Comparison of ENCODE assay signal across 8 mouse cellular contexts in genomic region chr1:156041451-156042241, GRCm38 (mm10). TPM values are rescaled to one million over a fixed set of nuclear protein-coding genes. Genes with fewer than 3 reads are reported as not detected.
DNase-seq lines count a peak whose midpoint lies in the region; ATAC-seq and TF ChIP-seq lines count a peak whose summit lies in the region.

No protein-coding gene starts in this region.

- ATAC-seq in heart, embryonic 11.5 days (replicated peaks; ENCODE audit: insufficient number of reproducible peaks, low FRiP score, low TSS enrichment), result no peak
- no peak for ATAC-seq in midbrain, embryonic 11.5 days (ENCODE audit: low FRiP score)

- peaks cover 2% of the 10 kb centered on the region; the same call in 1 of the 2 replicates for H3K36me3 ChIP-seq in heart, embryonic 11.5 days (ENCODE audit: control insufficient read depth, insufficient read depth, low read length)
- H3K36me3 ChIP-seq in ES-E14 (ENCODE audit: control insufficient read depth, insufficient read depth, low read length, poor library complexity, severe bottlenecking), result peaks cover 12% of the 10 kb centered on the region
- H3K36me3 ChIP-seq in hindbrain, embryonic 10.5 days, result peaks cover 32% of the 10 kb centered on the region
- H3K36me3 ChIP-seq in midbrain, embryonic 11.5 days (ENCODE audit: control insufficient read depth, insufficient read depth, low read length), result peaks cover 4% of the 10 kb centered on the region; the same call in 1 of the 2 replicates

- WGBS in heart, embryonic 11.5 days (ENCODE audit: insufficient replicate concordance), result 25% methylated on average over 7 of the region's 7 CpGs
- 49% methylated on average over 7 of the region's 7 CpGs for WGBS in hindbrain, embryonic 10.5 days
- WGBS in midbrain, embryonic 11.5 days, result 52% methylated on average over 7 of the region's 7 CpGs

- intact Hi-C loops in heart, postnatal 10 days (cut with DNase I), result loop anchor here (2.0 to 5.0 kb wide), 3 partner anchors 43 to 199 kb away; no protein-coding TSS in a partner anchor

- peak overlapping the region; percentile 80 for H3K4me2 ChIP-seq in heart, embryonic 11.5 days
- peak overlapping the region; percentile 52 for H3K4me2 ChIP-seq in midbrain, embryonic 11.5 days

- no peak overlapping the region for H3K27ac ChIP-seq in heart, embryonic 11.5 days (ENCODE audit: low read depth, low read length)
- H3K27ac ChIP-seq in ES-E14 (ENCODE audit: insufficient read depth, low read depth, low read length, poor library complexity, severe bottlenecking), result no peak overlapping the region; the same call in 1 of the 2 replicates
- H3K27ac ChIP-seq in hindbrain, embryonic 10.5 days, result peak overlapping the region; percentile 85; the same call in 1 of the 2 replicates
- H3K27ac ChIP-seq in midbrain, embryonic 11.5 days (ENCODE audit: low read depth, low read length), result no peak overlapping the region

- H3K9ac ChIP-seq in heart, embryonic 11.5 days (ENCODE audit: low read depth, low read length), result peak overlapping the region; percentile 66
- peak overlapping the region; percentile 63; the same call in 1 of the 2 replicates for H3K9ac ChIP-seq in ES-E14 (ENCODE audit: insufficient read depth, low read depth, low read length, poor library complexity, severe bottlenecking)
- no peak overlapping the region for H3K9ac ChIP-seq in midbrain, embryonic 11.5 days (ENCODE audit: low read length)

- peak overlapping the region; percentile 58 for H3K4me3 ChIP-seq in heart, embryonic 11.5 days (ENCODE audit: low read depth, low read length)
- H3K4me3 ChIP-seq in ES-E14 (ENCODE audit: insufficient read depth in 1 of 2, low read depth in 1 of 2, low read length in 2 of 2, poor library complexity in 1 of 2, severe bottlenecking in 1 of 2), result peak overlapping the region; percentile 72 to 76
- peak overlapping the region; percentile 65 for H3K4me3 ChIP-seq in hindbrain, embryonic 10.5 days
- H3K4me3 ChIP-seq in midbrain, embryonic 11.5 days (ENCODE audit: low read depth, low read length), result peak overlapping the region; percentile 28

- in situ Hi-C loops in ES-E14 (cut with MboI; ENCODE audit: low sequenced_read_pairs in 2 of 2, unreplicated experiment in 2 of 2), result no loop called here

- H3K9me3 ChIP-seq in heart, embryonic 11.5 days (replicated peaks; ENCODE audit: control insufficient read depth, low read length), result no peaks in the 10 kb centered on the region
- H3K9me3 ChIP-seq in ES-E14 (ENCODE audit: control insufficient read depth, insufficient read depth, low read depth, low read length), result no peaks in the 10 kb centered on the region
- H3K9me3 ChIP-seq in hindbrain, embryonic 10.5 days, result no peaks in the 10 kb centered on the region
- H3K9me3 ChIP-seq in midbrain, embryonic 11.5 days (ENCODE audit: control insufficient read depth, low read length), result no peaks in the 10 kb centered on the region

- H3K4me1 ChIP-seq in heart, embryonic 11.5 days (ENCODE audit: control insufficient read depth, insufficient read depth, low read length), result peaks cover 12% of the 10 kb centered on the region
- no peaks in the 10 kb centered on the region for H3K4me1 ChIP-seq in ES-E14 (ENCODE audit: control insufficient read depth in 2 of 2, insufficient read depth in 2 of 2, low read length in 2 of 2, poor library complexity in 1 of 2)
- H3K4me1 ChIP-seq in hindbrain, embryonic 10.5 days (replicated peaks), result peaks cover 30% of the 10 kb centered on the region
- H3K4me1 ChIP-seq in midbrain, embryonic 11.5 days (ENCODE audit: control insufficient read depth, insufficient read depth, low read length), result peaks cover 15% of the 10 kb centered on the region

- H3K27me3 ChIP-seq in heart, embryonic 11.5 days (ENCODE audit: control insufficient read depth, insufficient read depth, low read length), result no peaks in the 10 kb centered on the region
- no peaks in the 10 kb centered on the region for H3K27me3 ChIP-seq in hindbrain, embryonic 10.5 days (ENCODE audit: insufficient read depth, poor library complexity, severe bottlenecking)
- H3K27me3 ChIP-seq in midbrain, embryonic 11.5 days (ENCODE audit: control insufficient read depth, insufficient read depth, low read length), result no peaks in the 10 kb centered on the region

- no peak for DNase-seq in heart, postnatal 10 days
- DNase-seq in ES-E14 (ENCODE audit: low read depth, low spot score), result no peak
- DNase-seq in hindbrain, embryonic 10.5 days (ENCODE audit: low spot score), result no peak
- DNase-seq in midbrain, embryonic 11.5 days (ENCODE audit: low spot score, missing footprints), result no peak
- no peak for DNase-seq in testis, postnatal 14 days (ENCODE audit: low spot score)
- DNase-seq in urinary bladder, postnatal 36 days (ENCODE audit: low spot score in 2 of 2), result no peak
- no peak for DNase-seq in gastrocnemius, adult 8-10 months (ENCODE audit: low spot score in 2 of 2)

TF ChIP-seq in ES-E14, 5 proteins besides CTCF, POLR2A, EP300 and RAD21:
- no peak for TF ChIP-seq HCFC1 (IDR thresholded peaks at IDR 0.05; ENCODE audit: borderline replicate concordance, insufficient read depth, low read length)
- no peak for TF ChIP-seq ZC3H11A (IDR thresholded peaks at IDR 0.05; ENCODE audit: borderline replicate concordance, low read depth, low read length)
- TF ChIP-seq ZNF384 (IDR thresholded peaks at IDR 0.05; ENCODE audit: low read depth, low read length), result no peak
- TF ChIP-seq MAFK (IDR thresholded peaks at IDR 0.05; ENCODE audit: insufficient read depth, low read depth, low read length), result no peak
- TF ChIP-seq CHD2 (IDR thresholded peaks at IDR 0.05; ENCODE audit: low read depth, low read length), result no peak

RNA-seq across cellular contexts. Expression of gene Tor1aip1, which starts 5.4 kb away (rescaled TPM):
- 30.5 and 37.6 TPM in 2 replicates for polyA plus RNA-seq in heart, embryonic 11.5 days (2014; fragmentation: Nextera tagmentation; extraction: Ambion mirVana)
- total RNA-seq in heart, postnatal 10 days (2021), result 10 to 100 TPM; 65.2 to 74.2 TPM
- 27.9 and 28.5 TPM in 2 replicates for total RNA-seq in ES-E14 (2012; rRNA removed)
- 34.5 and 41.9 TPM in 2 replicates for polyA plus RNA-seq in hindbrain, embryonic 10.5 days (2016; fragmentation: Nextera tagmentation; extraction: Ambion mirVana)
- polyA plus RNA-seq in midbrain, embryonic 11.5 days (2014; fragmentation: Nextera tagmentation; extraction: Ambion mirVana), result 35.3 and 37.8 TPM in 2 replicates
- total RNA-seq in gastrocnemius, adult 8-10 months (2022), result 100 to 1,000 TPM; 120 to 141 (median 125) TPM

RNA-seq across cellular contexts. Expression of gene Tor1aip2, which starts 6.4 kb away (rescaled TPM):
- polyA plus RNA-seq in heart, embryonic 11.5 days (2014; fragmentation: Nextera tagmentation; extraction: Ambion mirVana), result 103 and 105 TPM in 2 replicates
- total RNA-seq in heart, postnatal 10 days (2021), result 10 to 100 TPM; 58.8 to 62.2 TPM
- total RNA-seq in ES-E14 (2012; rRNA removed), result 94.3 and 107 TPM in 2 replicates
- polyA plus RNA-seq in hindbrain, embryonic 10.5 days (2016; fragmentation: Nextera tagmentation; extraction: Ambion mirVana), result 94.6 and 104 TPM in 2 replicates
- polyA plus RNA-seq in midbrain, embryonic 11.5 days (2014; fragmentation: Nextera tagmentation; extraction: Ambion mirVana), result 115 and 131 TPM in 2 replicates
- total RNA-seq in gastrocnemius, adult 8-10 months (2022), result 10 to 100 TPM; 50.3 to 57.4 (median 55.3) TPM
